Mouse (Mus musculus) liver, adult 2 months (tissue): Measurements from ENCODE around the gene Tacr1.

Source experiments
- CTCF ChIP-seq: fragments of 200-500 bp; IDR thresholded peaks from 2 replicates; pipeline ENCODE4 v1.5.1; 2011; ENCODE audit warnings: low read depth, low read length, control low read depth
- POLR2A ChIP-seq: fragments of 200-500 bp; IDR thresholded peaks from 2 replicates; pipeline ENCODE4 v1.6.1; 2011; ENCODE audit warnings: low read length, control low read depth; ENCODE audit not compliant: insufficient read depth; ENCODE audit errors: extremely low read depth

- no peak for TF ChIP-seq POLR2A
- TF ChIP-seq CTCF: no peak
Observed at GRCm38 (mm10) chr6:82420222-82420621, 18.1 kb downstream of the Tacr1 start.
